Mouse (Mus musculus) cerebellum, adult 2 months (tissue): Measurements from ENCODE around the gene Adamts2.

Experiments used
- CTCF ChIP-seq: fragments of 200-500 bp; IDR thresholded peaks from 2 replicates; pipeline ENCODE4 v1.5.1; 2011; ENCODE audit warnings: low read depth, mild to moderate bottlenecking, control low read depth, low read length, moderate library complexity, borderline replicate concordance; ENCODE audit not compliant: insufficient read depth
- POLR2A ChIP-seq: fragments of 200-500 bp; IDR thresholded peaks from 2 replicates; pipeline ENCODE4 v1.6.1; 2011; ENCODE audit warnings: low read length, control low read depth, borderline replicate concordance; ENCODE audit not compliant: insufficient read depth

GRCm38 (mm10) chr11:50703397-50703796, 101.5 kb downstream of the Adamts2 start:
- TF ChIP-seq POLR2A (no peak), CTCF (no peak)
